Mouse (Mus musculus): ENCODE measurements around the gene Gm44596.

Gene Gm44596

DNA sequence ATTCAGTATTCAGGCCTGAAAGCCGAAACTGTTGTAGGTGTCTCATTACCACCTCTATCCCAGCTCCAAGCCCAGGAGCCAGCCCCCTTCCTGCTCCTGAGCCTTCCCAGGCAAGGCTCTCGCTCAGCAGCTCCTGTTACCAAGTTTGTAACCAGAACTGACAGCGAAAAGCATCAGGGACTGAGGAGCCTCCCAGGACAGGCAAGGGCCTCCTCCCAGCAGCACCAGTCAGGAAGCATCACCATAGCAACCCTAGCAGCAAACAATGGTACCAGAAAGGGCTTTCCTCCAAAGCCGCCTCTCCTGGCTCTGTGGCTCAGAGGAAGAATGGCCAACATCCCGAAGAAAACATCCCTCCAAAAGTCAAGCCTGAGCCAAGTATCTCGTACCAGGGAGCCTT, at the start of gene Gm44596, which contains the start of gene Tex52:
Gene Gm44596 (plus strand): TSS at position 312 of the 400 bp plus-strand sequence.
Gene Tex52 (plus strand): TSS at position 265 of the 400 bp plus-strand sequence.
- DNase-seq (ENCODE audit: low spot score in 2 of 2): no peak

GRCm38 (mm10) chr6:128334397-128335124, 40.7 kb upstream of the Gm44596 start:
- DNase-seq (ENCODE audit: low spot score in 2 of 2): peak; percentile 38 to 65

- no peak for DNase-seq (ENCODE audit: low spot score in 2 of 2)
Observed at GRCm38 (mm10) chr6:128337467-128337866, 37.8 kb upstream of the Gm44596 start.

- DNase-seq (ENCODE audit: low spot score in 2 of 2): no peak
Observed at GRCm38 (mm10) chr6:128338876-128339275, 36.4 kb upstream of the Gm44596 start.

GRCm38 (mm10) chr6:128341956-128342723, 33.2 kb upstream of the Gm44596 start:
- no peak for DNase-seq (ENCODE audit: low spot score in 2 of 2)

- no peak for DNase-seq (ENCODE audit: low spot score in 2 of 2)
Observed at GRCm38 (mm10) chr6:128345623-128346022, 29.7 kb upstream of the Gm44596 start.

DNA sequence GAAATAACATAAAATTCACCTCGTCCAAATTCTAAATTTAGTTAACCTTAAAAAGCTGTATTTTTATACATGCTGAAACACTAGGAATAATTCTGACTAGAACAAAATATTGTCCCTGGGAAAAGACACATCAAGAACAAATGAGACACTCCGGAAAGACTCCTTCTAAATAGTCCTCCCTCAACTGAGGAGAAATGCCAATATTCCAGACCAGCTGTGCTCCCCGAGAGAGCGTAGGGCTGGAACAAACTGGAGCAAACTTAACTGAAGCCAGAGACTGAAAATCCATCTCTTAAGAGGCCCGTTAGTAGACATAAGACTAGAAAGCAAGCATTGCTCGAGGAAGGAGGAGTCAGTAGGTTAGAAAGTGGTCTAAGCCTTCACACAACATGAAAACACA, 28.5 kb upstream of the Gm44596 start:
- DNase-seq (ENCODE audit: low spot score in 2 of 2): no peak

DNA sequence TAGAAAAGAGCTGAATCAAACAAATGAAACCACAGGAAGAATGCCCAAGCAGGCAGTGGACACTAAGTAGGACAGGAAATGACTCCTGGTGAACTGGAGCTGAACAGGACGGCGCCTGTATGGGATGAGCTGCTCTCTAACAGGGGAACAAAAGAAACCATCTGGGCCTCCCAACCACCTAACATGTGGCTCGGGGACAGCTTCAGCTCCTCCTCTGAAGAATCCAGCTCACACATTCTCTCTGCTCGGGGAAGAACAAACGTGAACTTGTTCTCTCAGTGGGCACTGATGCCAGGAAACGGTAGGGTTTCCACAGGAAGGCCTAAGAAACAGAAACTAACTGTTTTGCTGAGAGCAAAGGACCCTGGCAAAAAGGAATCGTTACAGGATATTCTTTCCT, 25.6 kb upstream of the Gm44596 start:
- DNase-seq (ENCODE audit: low spot score in 2 of 2): no peak

- no peak for DNase-seq (ENCODE audit: low spot score in 2 of 2)
Observed at GRCm38 (mm10) chr6:128354140-128354539, 21.2 kb upstream of the Gm44596 start.

DNA sequence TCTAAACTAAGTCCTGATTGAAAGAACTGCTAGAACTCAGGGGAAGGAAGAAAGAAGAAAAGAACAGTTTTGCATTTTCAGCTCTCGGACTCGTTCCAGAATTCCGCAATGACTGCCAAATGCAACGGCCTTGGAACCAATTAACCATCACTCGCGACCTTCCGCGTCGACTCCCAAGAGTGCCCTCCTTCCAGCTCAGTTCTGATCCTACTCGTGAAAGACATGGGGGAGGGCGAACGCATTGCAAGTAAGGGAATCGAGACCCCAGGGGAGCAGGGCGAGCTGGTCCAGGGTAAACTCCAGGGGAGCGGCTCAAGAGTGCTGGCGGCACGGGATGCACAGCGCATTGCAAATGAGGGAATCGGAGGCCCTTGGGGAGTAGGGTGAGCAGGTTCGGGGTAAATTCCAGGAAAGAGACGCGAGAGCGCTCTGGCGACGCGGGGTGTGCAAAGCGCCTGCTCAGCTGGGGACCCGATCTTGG, 20.1 kb upstream of the Gm44596 start:
- DNase-seq (ENCODE audit: low spot score in 2 of 2): peak; percentile 23 to 54

GRCm38 (mm10) chr6:128355726-128356416, 19.4 kb upstream of the Gm44596 start, which contains the start of gene Tulp3:
TSS of gene Tulp3 (minus strand) at chr6:128355851.
- peak; percentile 91 to 93 for DNase-seq (ENCODE audit: low spot score in 2 of 2)

DNA sequence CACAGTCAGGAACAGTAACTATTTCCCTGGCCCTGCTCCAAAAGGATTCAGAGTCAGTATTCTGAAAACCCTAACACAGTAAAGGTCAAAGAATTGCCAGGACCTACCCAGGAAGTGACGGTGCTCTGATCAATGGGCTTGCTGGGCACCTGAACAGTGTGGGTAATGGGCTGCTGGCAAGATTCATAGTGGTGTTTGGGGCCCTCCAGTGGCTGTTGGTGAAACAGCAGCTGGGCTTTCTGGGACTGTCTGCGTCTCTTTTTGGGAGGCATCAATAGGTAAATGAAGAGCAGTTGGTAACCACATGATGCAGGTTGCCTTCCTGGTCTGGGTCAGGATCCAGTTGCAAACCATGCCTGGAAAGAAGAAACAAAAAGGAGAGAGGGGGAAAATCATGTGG, 16.3 kb upstream of the Gm44596 start:
- DNase-seq (ENCODE audit: low spot score in 2 of 2): peak; percentile 74 to 77

DNA sequence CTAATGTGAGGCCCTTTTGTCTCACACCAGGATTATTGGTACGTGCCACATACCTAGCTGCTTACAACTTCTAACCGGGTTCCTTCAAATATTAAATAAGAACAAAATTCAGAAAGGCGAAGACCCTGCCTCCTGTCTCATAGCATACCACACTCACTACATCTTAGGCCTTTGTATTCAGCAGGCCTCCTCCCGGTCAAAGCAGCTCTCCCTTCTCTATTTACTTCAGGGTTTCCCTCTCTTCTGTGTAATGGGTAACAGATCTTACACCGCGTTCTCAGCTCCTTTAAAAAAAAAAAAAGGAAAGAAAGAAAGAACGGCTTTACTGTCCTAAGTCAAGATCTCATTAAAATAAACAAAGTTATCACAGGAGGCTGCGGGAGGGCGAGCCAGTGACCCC, 13.4 kb upstream of the Gm44596 start:
- DNase-seq (ENCODE audit: low spot score in 2 of 2): no peak

DNA sequence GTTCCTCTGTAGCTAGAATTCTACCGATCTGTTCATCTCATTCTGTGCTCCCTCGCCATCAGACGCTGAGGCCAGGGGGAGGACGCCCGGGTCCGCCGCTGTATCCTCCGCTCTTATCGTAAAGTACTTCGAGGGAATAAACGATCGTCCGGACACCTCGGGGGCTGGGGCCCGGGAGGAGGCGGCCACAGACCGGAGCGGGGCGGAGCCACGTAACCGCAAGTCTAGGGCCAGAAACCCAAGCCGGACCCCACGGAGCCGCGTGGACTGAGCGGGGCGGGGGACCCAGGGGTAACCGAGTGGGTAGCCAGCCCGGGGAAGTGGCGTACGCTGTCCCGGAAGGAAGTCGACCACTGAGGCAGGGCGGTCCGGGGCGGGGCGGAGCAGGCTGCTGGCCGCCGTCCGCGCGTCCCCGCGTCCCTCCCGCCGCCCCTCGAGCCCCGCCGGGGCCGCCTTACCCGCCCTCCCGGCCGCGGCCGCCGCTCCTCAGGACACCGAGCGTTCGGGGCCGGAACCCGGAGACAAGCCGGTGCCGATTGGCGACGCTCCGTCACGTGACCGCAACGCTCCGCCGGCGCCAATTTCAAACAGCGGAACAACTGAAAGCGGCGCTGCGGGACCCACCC, 12.8 kb upstream of the Gm44596 start, which contains the start of the genes Rhno1 and Foxm1:
Gene Rhno1 (minus strand): TSS at position 531 of the 626 bp plus-strand sequence.
Gene Foxm1 (plus strand): TSS at position 587 of the 626 bp plus-strand sequence.
- peak; percentile 67 to 78 for DNase-seq (ENCODE audit: low spot score in 2 of 2)

DNA sequence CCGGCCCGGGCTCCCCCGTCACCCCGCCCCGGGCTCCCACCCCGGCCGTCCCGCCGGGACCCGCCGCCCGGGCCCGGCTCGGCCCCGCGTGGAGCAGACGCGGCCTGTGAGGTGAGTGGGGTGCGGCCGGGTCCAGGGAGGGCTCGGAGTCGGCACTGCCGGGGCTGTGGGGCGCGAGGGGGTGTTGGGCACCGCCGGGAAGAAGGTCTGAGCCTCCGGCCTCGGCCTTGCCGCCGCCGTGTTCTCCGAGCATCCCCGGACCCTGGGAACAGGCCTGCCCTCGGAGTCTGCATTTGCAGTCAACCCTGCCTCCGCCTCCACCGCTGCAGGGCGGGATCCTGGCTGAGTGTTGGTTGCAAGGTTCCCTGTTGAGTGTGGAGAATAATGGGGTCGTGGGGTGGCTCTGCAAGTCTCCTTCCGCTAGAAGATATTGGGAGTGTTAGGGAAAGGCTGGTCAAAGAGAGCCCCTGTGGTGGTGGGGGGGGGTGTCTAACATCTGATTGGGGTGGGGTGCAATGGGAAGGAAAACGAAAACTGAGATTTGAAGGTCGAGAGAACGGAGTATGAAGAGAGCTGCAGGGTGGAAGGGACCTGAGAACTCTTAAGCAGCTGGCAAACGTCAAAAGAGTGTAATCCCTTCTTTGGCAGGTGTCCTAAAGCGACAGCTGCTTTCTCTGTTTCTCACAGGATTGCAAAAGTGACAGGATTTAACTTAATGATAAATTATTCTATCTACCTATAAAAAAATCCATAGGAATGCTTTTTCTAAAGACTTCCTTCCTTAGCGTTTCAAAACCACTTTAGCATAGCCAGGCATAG, 12.1 kb upstream of the Gm44596 start:
- no peak for DNase-seq (ENCODE audit: low spot score in 2 of 2)

- DNase-seq (ENCODE audit: low spot score in 2 of 2): no peak
Observed at GRCm38 (mm10) chr6:128364721-128365120, 10.6 kb upstream of the Gm44596 start.

DNA sequence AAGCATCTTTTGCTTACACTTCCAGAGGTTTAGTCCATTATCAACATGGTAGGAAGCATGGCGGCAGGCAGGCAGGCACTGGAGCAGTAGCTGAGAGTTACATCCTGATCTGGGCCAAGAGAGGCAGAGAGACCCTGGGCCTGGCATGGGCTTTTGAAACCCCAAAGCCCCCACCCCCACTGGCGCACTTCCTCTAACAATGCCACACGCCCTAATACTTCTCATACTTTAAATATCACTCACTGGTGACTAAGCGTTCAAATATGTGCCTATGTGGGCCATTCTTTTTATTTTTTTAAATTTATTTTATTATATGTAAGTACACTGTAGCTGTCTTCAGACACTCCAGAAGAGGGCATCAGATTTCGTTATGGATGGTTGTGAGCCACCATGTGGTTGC, 8.8 kb upstream of the Gm44596 start:
- no peak for DNase-seq (ENCODE audit: low spot score in 2 of 2)

- DNase-seq (ENCODE audit: low spot score in 2 of 2): no peak
Observed at GRCm38 (mm10) chr6:128370040-128370439, 5.3 kb upstream of the Gm44596 start.

- no peak for DNase-seq (ENCODE audit: low spot score in 2 of 2)
Observed at GRCm38 (mm10) chr6:128376371-128377085, 1.2 kb downstream of the Gm44596 start.

DNA sequence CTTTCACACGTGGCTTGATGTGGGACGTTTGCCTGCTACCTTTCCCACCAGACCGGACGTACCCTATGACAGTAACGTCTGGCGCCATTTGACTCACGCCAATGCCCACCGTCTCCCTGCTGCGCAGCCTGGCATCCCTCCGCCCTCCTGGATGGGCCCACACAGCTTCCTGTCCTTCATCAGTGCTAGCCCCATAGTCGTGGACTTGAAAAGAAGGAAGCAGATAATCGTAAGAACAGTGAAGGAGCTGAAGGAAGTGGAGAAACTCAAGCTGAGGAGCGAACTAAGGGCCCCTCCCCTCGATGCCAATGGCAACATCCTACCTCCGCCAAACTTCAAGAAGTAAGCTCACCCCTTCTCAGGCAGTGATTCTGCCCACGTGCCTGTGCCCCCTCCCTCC, 4.3 kb downstream of the Gm44596 start:
- DNase-seq (ENCODE audit: low spot score in 2 of 2): no peak

Measured in frontal cortex, postnatal 25 days (tissue).